Mouse (Mus musculus) kidney, adult 8-10 months (tissue): ENCODE measurements around the gene Cysltr2.

ENCODE experiments used
- DNase-seq, 2 experiments: peaks; one replicate each; pipeline ENCODE4 v3.0.0; 2022

The Cysltr2 gene

GRCm38 (mm10) chr14:72985113-72985512 lies 63.8 kb downstream of the Cysltr2 start:
- no peak for DNase-seq

- DNase-seq, result peak; percentile 73 to 80
Observed at GRCm38 (mm10) chr14:72983456-72983855, 65.5 kb downstream of the Cysltr2 start.

- DNase-seq, result no peak
Observed at GRCm38 (mm10) chr14:72982981-72983436, 65.9 kb downstream of the Cysltr2 start.

GRCm38 (mm10) chr14:72980761-72981160 lies 68.2 kb downstream of the Cysltr2 start:
- DNase-seq, result no peak

- no peak for DNase-seq
Observed at GRCm38 (mm10) chr14:72980106-72980505, 68.8 kb downstream of the Cysltr2 start.

GRCm38 (mm10) chr14:72976111-72976510 lies 72.8 kb downstream of the Cysltr2 start:
- DNase-seq, result no peak
